Mouse (Mus musculus): ENCODE data around the gene Abcc1. TPM values are rescaled to one million over a fixed set of nuclear protein-coding genes. Genes with fewer than 3 reads are reported as not detected.

The Abcc1 gene
- polyA plus RNA-seq, 1 experiment = 48.5 TPM

DNA sequence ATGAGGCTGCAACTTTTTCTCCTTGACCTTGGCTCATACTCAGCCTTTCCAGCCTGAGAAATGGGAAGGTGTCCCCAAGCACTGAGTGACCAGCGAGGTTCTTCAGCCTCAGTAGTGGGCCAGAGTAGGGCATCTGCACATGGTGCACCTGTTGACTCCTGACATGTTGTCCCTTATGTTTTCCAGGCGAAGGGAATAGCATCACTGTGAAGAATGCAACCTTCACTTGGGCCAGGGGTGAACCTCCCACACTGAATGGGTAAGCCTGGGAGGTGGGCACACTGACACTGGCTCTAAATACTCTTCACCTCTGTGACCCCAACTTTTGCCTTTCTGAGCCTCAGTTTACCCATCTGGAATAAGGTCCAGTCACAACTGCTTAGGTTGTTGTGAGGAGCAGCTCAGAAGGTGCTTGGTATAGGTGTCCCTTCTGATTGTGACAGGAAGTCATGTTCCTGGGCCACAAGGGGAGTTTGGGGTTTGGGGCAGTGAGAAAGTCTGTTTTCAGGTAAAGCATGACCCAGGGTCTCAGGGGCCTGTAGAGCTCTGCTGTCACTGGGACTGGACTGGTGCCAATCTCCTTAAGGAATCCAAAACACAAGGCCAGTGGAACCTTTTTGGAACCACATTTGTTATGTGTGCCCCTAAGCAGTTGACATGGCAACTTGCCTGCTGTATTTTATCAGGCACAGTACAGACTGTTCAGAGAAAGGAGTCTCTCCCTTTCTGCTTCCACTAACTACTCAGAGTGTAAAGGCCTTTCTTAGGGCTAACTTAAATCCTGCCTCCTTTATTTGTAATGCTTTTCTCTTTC, 78.7 kb downstream of the Abcc1 start:
- DNase-seq (ENCODE audit: low read depth) = no peak

DNA sequence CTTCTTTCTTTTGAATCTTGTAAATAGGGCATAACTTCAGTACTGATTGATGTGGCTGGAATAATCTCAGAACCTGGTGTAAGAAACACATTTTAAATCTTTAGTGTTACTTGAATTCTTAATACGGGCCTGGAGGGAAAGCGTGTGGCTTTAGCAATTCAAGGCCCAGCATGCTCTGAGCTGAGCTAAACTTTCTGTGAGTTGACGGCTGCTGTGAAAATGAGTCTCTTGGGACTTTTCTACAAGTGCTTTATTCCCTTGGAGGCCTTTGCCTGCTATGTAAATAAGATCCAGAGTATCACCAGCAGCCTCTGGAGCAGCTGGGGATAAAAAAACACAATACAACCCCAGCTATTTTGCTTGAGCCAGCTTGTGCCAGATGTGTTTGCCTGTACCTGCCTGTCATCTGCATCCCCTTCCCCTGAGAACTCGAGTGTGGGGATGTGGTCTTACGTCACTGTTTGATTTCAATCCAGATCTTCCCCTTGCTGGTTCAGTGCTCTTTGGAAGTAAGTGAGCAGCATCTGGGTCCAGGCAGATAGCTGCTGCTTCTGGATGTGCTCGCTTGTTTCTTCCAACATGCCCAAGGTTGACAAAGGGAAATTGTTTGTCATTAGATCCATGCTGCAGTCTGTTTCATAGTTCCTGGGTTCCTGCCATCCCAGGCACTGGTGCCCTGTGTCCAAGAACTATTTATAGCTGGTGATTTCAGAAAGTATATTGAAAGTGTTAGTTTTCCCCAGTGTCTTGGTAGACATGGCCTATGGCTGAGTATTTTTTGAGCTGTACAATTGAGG, 82.9 kb downstream of the Abcc1 start:
- DNase-seq (ENCODE audit: low read depth) = no peak

DNA sequence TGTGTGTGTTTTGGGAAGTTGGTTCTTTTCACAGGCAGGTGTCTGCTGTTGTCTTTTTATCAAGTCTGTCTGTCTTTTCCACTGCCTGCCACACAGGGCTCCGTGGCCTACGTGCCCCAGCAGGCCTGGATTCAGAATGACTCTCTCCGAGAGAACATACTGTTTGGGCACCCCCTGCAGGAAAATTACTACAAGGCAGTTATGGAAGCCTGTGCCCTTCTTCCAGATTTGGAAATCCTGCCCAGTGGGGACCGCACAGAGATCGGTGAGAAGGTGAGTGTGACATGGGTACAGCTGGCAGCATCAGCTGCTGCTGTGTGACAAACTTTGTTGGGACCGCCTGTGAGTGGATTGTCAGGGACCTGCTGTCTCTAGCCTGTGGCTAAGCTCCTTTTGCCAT, 83.8 kb downstream of the Abcc1 start:
- no peak for DNase-seq (ENCODE audit: low read depth)

DNA sequence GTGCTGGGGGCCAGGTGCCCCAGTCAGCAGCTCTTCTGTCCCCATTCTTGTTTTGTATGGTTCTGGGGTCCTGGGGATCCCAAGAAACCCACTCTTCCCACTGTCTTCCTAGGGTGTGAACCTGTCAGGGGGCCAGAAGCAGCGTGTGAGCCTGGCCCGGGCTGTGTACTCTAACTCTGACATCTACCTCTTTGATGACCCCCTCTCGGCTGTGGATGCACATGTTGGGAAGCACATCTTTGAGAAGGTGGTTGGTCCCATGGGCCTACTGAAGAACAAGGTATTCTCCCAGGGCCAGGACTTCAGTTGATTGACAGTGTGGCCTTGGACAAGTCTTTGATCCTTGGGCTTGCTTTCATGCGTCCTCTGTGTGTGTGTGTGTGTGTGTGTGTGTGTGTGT, 86.0 kb downstream of the Abcc1 start:
- no peak for DNase-seq (ENCODE audit: low read depth)

DNA sequence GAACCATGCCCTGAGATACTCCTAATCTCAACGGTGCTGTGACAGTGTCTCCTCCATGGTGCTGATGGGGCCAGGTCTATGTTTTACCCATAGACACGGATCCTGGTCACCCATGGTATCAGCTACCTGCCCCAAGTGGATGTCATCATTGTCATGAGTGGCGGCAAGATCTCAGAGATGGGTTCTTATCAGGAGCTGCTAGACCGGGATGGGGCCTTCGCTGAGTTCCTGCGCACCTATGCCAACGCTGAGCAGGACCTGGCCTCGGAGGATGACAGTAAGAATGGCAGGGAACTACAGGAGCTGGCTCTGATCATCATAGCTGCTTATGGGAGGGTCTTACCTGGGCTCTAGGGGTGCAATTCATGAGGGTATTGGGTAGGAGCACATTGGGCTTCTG, 86.9 kb downstream of the Abcc1 start:
- no peak for DNase-seq (ENCODE audit: low read depth)

DNA sequence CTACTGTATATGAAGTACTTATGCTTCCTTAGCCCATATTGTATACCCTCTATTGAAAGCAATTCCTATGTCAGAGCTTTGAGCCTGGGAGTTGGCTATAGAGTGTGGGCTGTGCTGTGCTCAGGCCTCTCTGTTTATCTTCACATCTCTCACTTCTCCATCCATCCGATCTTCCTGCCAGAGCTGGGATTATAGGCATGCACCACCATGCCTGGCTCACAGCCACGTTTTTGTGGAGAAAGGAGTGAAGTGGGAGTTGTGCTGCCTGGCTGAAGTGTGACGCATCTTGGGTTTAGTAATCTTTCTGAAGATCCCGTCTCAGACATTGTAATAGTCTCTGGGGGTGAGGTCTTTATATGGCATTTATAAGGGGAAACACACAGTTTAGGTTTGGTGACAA, 88.5 kb downstream of the Abcc1 start:
- no peak for DNase-seq (ENCODE audit: low read depth)

DNA sequence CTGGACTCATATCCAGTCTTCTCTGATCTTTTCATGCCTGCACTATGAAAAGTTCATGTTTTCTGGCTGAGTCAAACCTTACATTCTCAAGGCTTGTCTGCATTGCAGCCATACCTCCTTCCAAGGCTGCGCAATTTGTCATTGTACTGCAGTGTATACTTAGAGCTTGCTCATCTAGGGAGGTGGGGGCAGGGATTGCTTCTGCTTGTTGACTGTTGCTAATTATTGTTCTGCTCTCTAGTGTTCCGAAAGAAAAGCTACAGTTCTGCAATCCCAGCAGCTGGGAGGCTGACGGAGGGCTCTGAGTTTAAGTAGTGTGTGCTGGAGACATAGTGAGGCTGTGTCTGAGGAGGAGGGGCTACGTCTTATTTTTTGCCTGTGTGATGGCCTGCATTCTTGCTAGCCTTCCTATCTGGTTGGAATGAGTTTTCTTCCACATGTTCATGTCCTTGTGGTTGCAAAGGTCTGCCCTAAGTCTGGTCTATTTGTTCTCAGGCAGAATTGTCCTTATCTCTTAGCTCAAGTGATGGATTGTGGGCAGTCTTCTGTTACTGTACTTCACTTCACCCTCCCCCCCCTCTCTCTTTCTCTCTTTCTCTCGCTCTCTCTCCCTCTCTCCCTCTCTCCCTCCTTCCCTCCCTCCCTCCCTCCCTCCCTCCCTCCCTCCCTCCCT, 90.2 kb downstream of the Abcc1 start:
- DNase-seq (ENCODE audit: low read depth) = no peak

DNA sequence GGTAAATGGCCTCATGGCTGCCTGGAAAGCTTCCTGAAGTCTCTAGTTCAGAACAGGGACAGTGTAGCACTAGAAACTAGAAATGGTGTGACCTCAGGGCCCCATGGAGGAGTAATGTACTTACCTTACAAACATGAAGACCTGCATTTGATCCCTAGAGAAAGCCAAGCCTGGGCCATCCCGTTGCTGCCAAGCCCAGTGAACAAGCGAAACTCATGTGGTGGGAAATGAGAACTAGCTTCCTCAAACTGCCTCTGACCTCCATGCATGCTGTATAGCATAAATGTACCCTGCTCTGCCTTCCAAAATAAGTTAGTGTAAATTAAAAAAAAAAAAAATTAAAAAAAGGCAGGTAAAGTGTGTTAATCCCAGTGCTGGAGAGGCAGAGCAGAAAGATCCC, 101.2 kb downstream of the Abcc1 start:
- DNase-seq (ENCODE audit: low read depth) = no peak

DNA sequence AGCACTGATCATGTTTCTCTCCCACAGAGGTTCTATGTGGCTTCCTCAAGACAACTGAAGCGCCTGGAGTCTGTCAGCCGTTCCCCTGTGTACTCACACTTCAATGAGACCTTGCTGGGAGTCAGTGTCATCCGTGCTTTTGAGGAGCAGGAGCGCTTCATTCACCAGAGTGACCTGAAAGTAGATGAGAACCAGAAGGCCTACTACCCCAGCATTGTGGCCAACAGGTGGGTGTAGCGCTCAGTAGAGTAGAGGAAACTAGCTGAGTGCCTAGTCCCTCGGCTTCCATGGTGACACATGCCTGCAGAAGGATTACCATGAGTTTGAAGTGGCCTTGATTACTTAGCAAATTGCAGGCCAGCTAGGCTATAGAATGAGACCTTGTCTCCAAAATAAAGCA, 103.7 kb downstream of the Abcc1 start:
- DNase-seq (ENCODE audit: low read depth) = no peak

DNA sequence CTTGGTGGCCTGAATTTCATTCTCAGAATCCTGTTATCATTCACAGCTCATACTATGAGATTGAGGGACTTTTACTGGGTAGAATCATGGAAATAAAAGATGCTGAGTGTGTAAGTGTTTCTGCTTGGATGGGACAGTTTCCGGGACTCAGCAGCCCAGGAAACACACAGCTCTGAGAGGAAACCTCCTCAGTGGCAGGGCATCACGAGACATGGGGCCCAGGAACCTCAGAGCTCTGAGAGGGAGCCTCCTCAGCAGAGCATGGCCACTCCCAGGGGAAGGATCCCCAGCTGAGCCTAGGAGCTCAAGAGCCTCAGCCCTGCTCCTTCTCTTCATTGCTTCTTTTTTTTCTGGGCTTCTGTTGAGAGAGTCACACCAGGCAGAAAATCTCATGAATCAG, 107.0 kb downstream of the Abcc1 start:
- no peak for DNase-seq (ENCODE audit: low read depth)

DNA sequence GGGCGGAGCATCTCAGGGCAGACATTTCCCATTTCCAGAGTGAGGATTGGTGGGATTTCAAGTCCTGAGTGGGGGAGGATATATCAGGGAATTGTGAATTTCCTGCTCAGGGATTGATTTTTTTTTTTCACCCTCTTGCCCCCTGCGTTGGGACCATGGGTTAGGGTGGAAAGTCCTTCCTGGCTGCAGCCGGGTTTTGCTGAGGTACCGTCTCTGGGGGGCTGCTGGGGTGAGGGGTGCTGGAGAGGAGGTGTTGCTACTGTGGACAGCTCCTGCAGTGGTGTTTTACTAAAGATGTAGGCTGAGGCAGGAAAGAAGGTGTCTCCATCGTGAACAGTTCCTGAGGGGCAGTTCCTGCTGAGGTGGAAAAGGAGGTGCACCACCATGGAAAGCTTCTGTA, 107.5 kb downstream of the Abcc1 start:
- no peak for DNase-seq (ENCODE audit: low read depth)

DNA sequence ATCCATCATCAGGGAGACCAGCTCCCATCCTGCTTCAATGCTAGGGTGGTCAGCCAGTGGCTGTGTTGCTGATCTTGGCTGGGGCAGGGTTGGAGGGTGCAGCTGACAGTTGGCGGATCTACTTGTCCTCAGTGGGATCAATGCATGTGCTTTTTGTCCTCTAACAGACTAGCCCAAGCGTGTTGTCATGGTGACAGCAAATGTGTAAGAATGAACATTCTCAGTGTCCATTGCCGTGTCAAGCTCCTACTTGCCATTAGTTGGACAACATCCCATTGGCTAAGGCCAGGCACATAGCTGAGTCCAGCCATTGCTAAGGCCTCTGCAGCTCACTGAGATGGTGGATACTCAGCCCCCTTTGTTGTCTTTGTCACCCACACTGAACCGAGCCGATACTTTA, 110.8 kb downstream of the Abcc1 start:
- DNase-seq (ENCODE audit: low read depth) = no peak

DNA sequence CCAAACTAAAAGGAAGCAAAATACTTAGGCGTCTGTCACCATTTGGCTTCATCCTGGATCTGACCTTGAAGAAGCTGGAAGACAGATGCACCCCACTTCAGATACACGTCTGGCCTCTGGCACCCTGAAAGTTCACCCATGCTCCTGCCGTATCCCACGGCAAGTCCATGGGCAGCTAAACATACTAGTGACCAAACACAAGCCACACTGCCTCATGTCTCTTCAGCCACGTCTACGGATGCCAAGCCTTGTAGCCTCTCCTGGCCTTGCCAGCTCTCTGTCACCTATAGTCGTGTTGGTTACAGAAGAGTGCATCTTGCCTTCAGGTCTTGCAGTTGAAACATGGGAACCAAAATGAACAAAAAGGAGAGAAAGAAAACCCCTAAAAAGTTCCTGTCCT, 112.3 kb downstream of the Abcc1 start:
- no peak for DNase-seq (ENCODE audit: low read depth)

DNA sequence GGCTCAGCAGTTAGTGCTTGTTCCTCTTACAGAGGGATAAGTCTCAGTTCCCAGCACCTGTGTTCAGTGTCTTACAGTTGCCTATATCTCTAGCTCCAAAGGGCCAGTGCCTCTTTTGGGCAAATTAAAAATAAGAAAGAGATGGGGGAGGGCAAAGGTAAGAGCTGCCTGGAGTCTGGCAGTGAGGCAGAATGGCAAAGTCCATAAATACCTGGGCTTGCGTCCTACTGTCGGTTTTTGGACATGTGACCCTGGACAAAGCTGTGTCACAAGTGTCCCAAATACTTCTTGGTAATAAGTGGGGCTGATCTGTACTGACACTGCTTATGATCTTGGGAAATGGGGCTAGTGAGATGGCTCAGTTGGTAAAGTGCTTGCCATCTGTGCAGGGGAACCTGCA, 113.6 kb downstream of the Abcc1 start:
- DNase-seq (ENCODE audit: low read depth) = no peak

DNA sequence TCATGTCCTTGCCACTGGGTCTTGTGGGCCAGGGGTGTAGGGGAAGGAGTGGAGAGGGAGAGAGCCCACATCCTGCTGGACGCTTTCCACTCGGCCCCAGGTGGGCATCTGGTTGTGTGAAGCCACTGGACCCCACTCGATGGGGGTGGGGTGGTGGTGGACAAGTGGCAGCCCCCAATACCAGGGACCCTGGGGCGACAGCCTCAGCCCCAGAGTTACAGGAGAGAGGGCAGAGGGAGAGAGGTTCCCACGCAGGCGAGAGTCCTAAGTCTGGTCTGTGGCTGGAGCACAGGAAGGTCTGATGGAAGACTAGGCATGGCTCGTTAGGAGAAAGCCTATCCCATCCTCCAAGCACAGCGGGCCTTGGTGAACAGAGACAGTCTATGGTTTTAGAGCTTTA, 114.7 kb downstream of the Abcc1 start:
- DNase-seq (ENCODE audit: low read depth) = no peak

DNA sequence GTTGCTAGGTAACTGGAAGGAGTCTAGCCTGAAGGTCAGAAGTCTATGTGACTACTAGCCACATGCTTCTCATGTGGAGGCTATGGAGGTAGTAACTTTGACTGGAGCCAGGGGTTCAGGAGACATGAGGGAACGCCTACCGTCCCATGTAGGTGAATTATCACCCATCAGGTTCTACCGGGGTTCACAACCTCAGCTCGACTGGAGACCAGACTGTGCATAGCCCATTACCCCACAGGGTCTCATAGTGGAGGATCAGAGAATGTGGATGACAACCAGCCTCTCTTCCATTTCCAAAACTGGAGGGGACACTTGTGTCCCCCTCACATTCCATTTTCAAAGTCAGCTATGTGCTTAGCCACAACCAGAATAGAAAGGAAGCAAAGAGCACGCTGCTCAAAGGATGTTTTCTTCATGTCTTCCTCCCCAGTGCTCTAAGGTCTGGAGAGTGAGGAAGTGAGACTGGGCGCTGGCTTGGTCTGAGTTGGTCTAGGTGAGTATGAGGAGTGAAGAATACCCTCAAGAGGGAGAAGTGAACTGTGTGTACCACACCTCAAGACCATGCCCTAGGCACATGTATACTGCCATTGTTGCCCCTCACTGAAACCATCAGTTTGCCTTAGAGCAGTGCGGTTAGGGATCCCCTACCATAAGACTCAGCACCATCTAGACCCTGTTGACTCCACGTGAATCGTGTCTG, 115.5 kb downstream of the Abcc1 start:
- no peak for DNase-seq (ENCODE audit: low read depth)

DNA sequence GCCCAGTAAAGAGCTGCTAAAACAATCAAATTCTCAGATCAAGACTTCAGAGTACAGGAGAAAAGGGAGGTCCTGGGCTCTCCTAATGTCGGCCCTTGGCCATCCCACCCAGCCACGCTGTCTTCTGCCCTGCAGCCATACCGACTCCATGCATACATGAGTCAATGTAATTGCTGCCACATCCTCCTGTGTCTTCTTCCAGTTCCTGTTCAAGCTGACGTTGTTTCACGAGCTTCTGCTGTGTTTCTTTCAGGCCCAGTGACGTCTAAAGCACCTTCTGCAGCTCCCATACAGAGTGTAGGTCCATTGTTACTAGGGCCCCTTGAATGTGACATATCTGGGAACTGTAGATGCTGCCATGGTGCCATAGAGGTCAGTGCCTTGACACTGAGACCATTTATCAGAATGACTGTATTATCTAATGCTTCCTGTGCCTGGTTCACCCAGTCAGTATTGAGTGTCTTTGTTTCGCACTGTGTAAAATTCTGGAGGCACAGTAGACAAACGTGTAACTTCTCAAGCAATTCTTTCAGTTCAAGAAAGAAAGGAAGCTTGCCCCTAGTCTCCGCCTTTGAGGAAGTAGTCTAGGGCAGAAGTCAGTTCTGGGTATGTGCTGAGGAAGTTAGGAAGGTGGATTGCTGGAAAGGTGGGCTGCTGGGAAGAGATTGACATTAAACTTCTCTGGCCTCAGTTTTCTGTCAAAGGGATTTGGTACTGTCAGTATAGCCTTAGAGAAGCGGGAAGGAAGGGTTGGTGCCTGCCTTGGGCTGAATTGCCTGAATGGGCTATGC, 116.3 kb downstream of the Abcc1 start:
- no peak for DNase-seq (ENCODE audit: low read depth)

DNA sequence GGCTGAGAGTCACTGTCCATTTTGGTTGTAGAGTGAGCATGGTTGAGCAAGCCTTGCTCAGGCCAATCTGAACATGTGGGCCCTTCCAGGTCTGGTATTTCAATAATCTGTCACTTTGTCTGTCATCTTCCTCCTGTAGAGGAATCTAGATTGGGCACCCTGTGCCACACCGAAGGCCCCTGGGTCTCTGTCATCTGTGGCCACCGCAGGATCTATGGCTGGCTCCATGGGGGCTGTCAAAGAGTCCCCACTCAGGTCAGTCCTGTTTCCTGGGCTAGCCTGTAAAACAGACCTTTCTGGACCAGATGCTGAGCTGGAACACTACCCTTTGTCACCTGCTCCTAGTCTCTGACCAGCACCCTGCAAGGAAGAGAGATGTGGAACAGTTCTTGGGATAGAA, 118.3 kb downstream of the Abcc1 start:
- DNase-seq (ENCODE audit: low read depth) = no peak

DNA sequence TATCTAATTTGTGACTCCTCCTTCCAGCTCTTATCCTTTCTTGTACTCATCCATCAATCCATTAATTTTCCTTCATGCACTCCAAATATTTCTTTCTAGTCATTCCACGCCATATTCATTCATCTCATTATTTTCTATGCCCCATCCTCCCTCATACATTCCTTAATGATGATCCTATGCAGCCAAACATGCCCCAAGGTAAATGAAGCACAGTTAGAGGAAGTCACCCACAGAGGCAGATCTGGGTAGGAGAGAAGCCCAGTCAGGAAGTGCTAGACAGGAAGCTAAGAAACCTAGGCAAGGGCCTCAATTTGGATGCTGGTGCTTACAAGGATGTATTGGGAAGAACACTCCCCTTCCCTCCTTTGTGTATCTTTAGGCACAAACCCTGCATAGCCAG, 121.9 kb downstream of the Abcc1 start:
- DNase-seq (ENCODE audit: low read depth) = no peak

DNA sequence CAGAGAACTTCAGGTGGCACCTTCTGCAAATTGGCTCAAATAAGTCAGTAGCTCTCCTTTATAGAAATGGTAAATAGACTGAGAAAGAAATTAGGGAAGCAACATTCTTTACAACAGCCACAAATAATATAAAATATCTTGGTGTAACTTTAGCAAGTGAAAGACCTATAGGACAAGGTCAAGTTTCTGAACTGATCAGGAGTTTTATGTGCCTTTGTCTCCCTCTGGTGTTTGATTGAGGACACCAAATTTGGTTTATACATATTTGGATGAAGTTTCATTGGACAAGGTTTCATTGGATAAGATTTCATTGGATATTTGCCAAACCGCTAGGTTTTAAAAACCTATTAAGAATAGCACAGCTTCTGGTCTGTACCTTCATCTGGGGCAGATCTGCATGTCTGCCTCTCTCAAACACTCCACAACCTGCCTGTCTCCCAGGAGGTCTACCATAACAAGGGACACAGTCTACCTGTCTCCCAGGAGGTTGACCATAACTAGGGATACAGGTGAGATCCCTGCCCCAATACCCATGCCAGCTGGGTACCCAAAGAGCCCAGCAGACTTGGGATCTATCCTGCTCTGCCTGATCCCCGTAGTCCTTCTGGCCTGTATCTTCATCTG, 132.2 kb downstream of the Abcc1 start:
- peak; percentile 3 for DNase-seq (ENCODE audit: low read depth)

Measured in gonadal fat pad, adult 2 months (tissue).